Mouse (Mus musculus): ENCODE data around the gene Chdh. TPM values are rescaled to one million over a fixed set of nuclear protein-coding genes. Genes with fewer than 3 reads are reported as not detected.

Gene Chdh
- polyA plus RNA-seq, 1 experiment from 2014 or later, result 0.32 TPM

DNA sequence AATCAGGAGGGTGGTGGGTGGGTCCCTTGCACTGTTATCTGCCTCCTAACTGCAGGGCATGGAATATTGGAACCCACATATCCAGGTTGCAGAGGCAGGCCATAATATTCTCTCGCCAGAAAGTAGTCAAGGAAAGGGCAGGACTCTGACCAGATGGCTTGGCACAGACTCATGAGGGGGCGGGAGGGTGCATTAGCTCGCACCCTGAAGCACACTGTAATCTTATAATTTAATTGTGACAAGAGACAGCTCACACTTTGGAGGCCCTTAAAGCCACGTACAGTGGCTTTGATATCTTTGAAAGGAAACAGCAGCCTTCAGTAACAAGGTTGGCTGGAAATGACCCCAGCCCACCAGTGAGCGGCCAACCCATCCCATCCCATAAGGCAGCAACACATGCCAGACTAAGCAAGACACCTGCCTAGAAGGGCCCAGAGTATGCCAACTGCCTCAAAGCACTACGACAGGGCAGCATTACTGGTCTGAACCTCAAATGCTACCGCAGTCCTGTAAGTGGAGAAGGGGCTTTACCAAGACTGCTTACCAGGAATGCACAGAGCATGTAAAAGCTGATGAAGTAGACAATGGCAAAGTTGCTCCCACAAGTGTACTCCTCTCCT is 66.6 kb downstream of the Chdh start:
- peaks cover 16% of the 10 kb centered on the region; the same call in 1 of the 2 replicates for H3K36me3 ChIP-seq
- no peaks in the 10 kb centered on the region for H3K27me3 ChIP-seq (replicated peaks)
- no peak overlapping the region for H3K4me2 ChIP-seq
- WGBS, result 58% methylated on average over 7 of the region's 7 CpGs
- H3K4me1 ChIP-seq, result peaks cover 5% of the 10 kb centered on the region; the same call in 1 of the 2 replicates
- no peak overlapping the region for H3K4me3 ChIP-seq
- H3K27ac ChIP-seq (replicated peaks), result no peak overlapping the region
- H3K9ac ChIP-seq, result no peak overlapping the region
- ATAC-seq (ENCODE audit: extremely low read depth, insufficient number of reproducible peaks, low FRiP score, low TSS enrichment), result no peak
- no peaks in the 10 kb centered on the region for H3K9me3 ChIP-seq

- Histone ChIP-seq H3K4me2 (no peak overlapping the region), H3K27me3 (replicated peaks) (no peaks in the 10 kb centered on the region), H3K9ac (no peak overlapping the region), H3K4me3 (no peak overlapping the region), H3K4me1 (peaks cover 5% of the 10 kb centered on the region; the same call in 1 of the 2 replicates), H3K36me3 (peaks cover 20% of the 10 kb centered on the region), H3K27ac (replicated peaks) (no peak overlapping the region), H3K9me3 (no peaks in the 10 kb centered on the region)
- no peak for ATAC-seq (ENCODE audit: extremely low read depth, insufficient number of reproducible peaks, low FRiP score, low TSS enrichment)
- WGBS, result 80% methylated on average over 15 of the region's 15 CpGs
These were observed 69.4 kb downstream of the Chdh start for GRCm38 (mm10) chr14:30078115-30078808.

DNA sequence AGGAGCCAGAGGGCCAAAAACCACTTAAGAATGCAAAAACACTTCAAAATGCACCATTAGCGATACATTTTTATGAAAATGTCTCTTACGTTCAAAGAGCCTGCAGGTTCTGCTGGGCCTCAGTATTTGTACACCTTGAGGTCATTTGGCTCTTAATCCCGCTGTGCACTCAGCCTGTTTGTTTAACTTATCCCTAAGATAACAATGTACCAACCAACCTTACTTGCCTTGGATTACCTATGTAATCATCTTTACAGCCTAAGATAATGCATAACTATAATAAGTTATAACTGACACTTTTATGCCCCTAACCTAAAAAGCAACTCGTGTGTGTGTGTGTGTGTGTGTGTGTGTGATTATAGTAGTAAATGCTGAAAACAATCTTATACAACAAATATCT is 70.9 kb downstream of the Chdh start:
- no peaks in the 10 kb centered on the region for H3K9me3 ChIP-seq
- H3K4me1 ChIP-seq, result peaks cover 5% of the 10 kb centered on the region; the same call in 1 of the 2 replicates
- WGBS, result 71% methylated on average over 4 of the region's 4 CpGs

More for the DNA sequence above, 70.9 kb downstream of the Chdh start:
- H3K27ac ChIP-seq (replicated peaks), result no peak overlapping the region
- no peaks in the 10 kb centered on the region for H3K27me3 ChIP-seq (replicated peaks)
- no peak overlapping the region for H3K4me3 ChIP-seq
- no peak for ATAC-seq (ENCODE audit: extremely low read depth, insufficient number of reproducible peaks, low FRiP score, low TSS enrichment)
- H3K9ac ChIP-seq, result no peak overlapping the region
- peaks cover 8% of the 10 kb centered on the region for H3K36me3 ChIP-seq
- no peak overlapping the region for H3K4me2 ChIP-seq

Small RNAs within 50 kb of the gene (microRNA-seq; reads per million reads assigned to microRNA genes)
- 0.82 reads per million for gene Mir6947

Other genes starting within 250 kb of the Chdh start
- gene Selenok, start 40.7 kb upstream of the Chdh start, polyA plus RNA-seq (2015; fragmentation: Nextera tagmentation; extraction: Ambion mirVana), result 197 and 212 TPM in 2 replicates
- 46.7 and 53.5 TPM in 2 replicates for gene Actr8, start 30.7 kb upstream of the Chdh start, polyA plus RNA-seq (2015; fragmentation: Nextera tagmentation; extraction: Ambion mirVana)
- gene Il17rb, start 127 bp upstream of the Chdh start, polyA plus RNA-seq (2015; fragmentation: Nextera tagmentation; extraction: Ambion mirVana), result 0.28 and 0.32 TPM in 2 replicates

All from heart, embryonic 13.5 days (tissue).